In genomic region chr8:26746811-26747210, GRCm38 (mm10) we compare ENCODE assay signal across 10 mouse cellular contexts.
A peak's percentile ranks its signal among the peaks of the same experiment; 100 is the strongest.
DNase-seq lines count a peak whose midpoint lies in the region; ATAC-seq and TF ChIP-seq lines count a peak whose summit lies in the region.
"Had no signal": no experiment of that assay in that cellular context is flagged by ENCODE, and none has a peak within 500 bp of the region (broad histone marks: within the 10 kb centered on the region; RNA-seq: fewer than 3 reads in every experiment).

No protein-coding gene starts in this region.

- H3K4me3 ChIP-seq in forebrain, embryonic 12.5 days (replicated peaks), result no peak overlapping the region
- no peak overlapping the region for H3K4me3 ChIP-seq in forebrain, postnatal 0 days (ENCODE audit: low read depth, low read length)
- no peak overlapping the region for H3K4me3 ChIP-seq in midbrain, embryonic 12.5 days
- no peak overlapping the region for H3K4me3 ChIP-seq in midbrain, embryonic 11.5 days (ENCODE audit: low read depth, low read length)
- H3K4me3 ChIP-seq in limb, embryonic 10.5 days, result peak overlapping the region; percentile 26
- H3K4me3 ChIP-seq in stomach, embryonic 14.5 days (ENCODE audit: low read depth, low read length), result no peak overlapping the region

- peak; percentile 50 for ATAC-seq in forebrain, embryonic 12.5 days (ENCODE audit: low FRiP score)
- no peak for ATAC-seq in forebrain, postnatal 0 days
- ATAC-seq in midbrain, embryonic 12.5 days (ENCODE audit: low FRiP score, low read depth), result no peak
- no peak for ATAC-seq in midbrain, embryonic 11.5 days (ENCODE audit: low FRiP score)
- peak; percentile 53; the same call in 1 of the 2 replicates for ATAC-seq in stomach, embryonic 14.5 days (ENCODE audit: insufficient number of reproducible peaks, insufficient read depth, low FRiP score, low read depth)
- ATAC-seq in erythroid progenitor cell, adult 5-6 weeks (replicated peaks; ENCODE audit: low FRiP score, poor library complexity, severe bottlenecking), result no peak

- no peak overlapping the region for H3K4me2 ChIP-seq in forebrain, embryonic 12.5 days
- no peak overlapping the region for H3K4me2 ChIP-seq in forebrain, postnatal 0 days (ENCODE audit: low read depth)
- no peak overlapping the region for H3K4me2 ChIP-seq in midbrain, embryonic 12.5 days (replicated peaks)
- H3K4me2 ChIP-seq in midbrain, embryonic 11.5 days, result no peak overlapping the region
- H3K4me2 ChIP-seq in stomach, embryonic 14.5 days (replicated peaks; ENCODE audit: low read depth, low read length), result no peak overlapping the region
- H3K4me2 ChIP-seq: heart, embryonic 11.5 days had no signal

- no peak for TF ChIP-seq CTCF in forebrain, postnatal 0 days (IDR thresholded peaks at IDR 0.05; ENCODE audit: low read depth)

- peak overlapping the region; percentile 44; the same call in 1 of the 2 replicates for H3K27ac ChIP-seq in forebrain, embryonic 12.5 days
- no peak overlapping the region for H3K27ac ChIP-seq in forebrain, postnatal 0 days (ENCODE audit: low read depth, low read length)
- peak overlapping the region; percentile 46; the same call in 1 of the 2 replicates for H3K27ac ChIP-seq in midbrain, embryonic 12.5 days (replicated peaks)
- H3K27ac ChIP-seq in midbrain, embryonic 11.5 days (ENCODE audit: low read depth, low read length), result no peak overlapping the region
- H3K27ac ChIP-seq in limb, embryonic 10.5 days, result no peak overlapping the region
- no peak overlapping the region for H3K27ac ChIP-seq in stomach, embryonic 14.5 days (ENCODE audit: low read length)

- no peak overlapping the region for H3K9ac ChIP-seq in forebrain, embryonic 12.5 days
- no peak overlapping the region for H3K9ac ChIP-seq in forebrain, postnatal 0 days
- no peak overlapping the region for H3K9ac ChIP-seq in midbrain, embryonic 12.5 days (replicated peaks)
- no peak overlapping the region for H3K9ac ChIP-seq in midbrain, embryonic 11.5 days (ENCODE audit: low read length)
- no peak overlapping the region for H3K9ac ChIP-seq in stomach, embryonic 14.5 days (replicated peaks; ENCODE audit: low read depth, low read length)

- DNase-seq in forebrain, postnatal 0 days, result no peak
- DNase-seq in midbrain, embryonic 11.5 days (ENCODE audit: low spot score, missing footprints), result no peak
- DNase-seq in limb, embryonic 10.5 days (ENCODE audit: low spot score), result no peak
- DNase-seq in cerebellum, postnatal 10 days, result no peak
- DNase-seq: thymus, postnatal 4 days had no signal

- peaks cover 11% of the 10 kb centered on the region for H3K4me1 ChIP-seq in forebrain, embryonic 12.5 days
- peaks cover 9% of the 10 kb centered on the region; the same call in 1 of the 2 replicates for H3K4me1 ChIP-seq in forebrain, postnatal 0 days (ENCODE audit: insufficient read depth)
- peaks cover 20% of the 10 kb centered on the region; the same call in 1 of the 2 replicates for H3K4me1 ChIP-seq in midbrain, embryonic 12.5 days
- no peaks in the 10 kb centered on the region for H3K4me1 ChIP-seq in midbrain, embryonic 11.5 days (ENCODE audit: control insufficient read depth, insufficient read depth, low read length)
- peaks cover 31% of the 10 kb centered on the region for H3K4me1 ChIP-seq in limb, embryonic 10.5 days
- 0 out of 2 replicates have a peak, but pooled peaks cover 11% of the 10 kb centered on the region for H3K4me1 ChIP-seq in stomach, embryonic 14.5 days (ENCODE audit: control insufficient read depth, insufficient read depth, low read length)

- no peaks in the 10 kb centered on the region for H3K27me3 ChIP-seq in forebrain, embryonic 12.5 days
- H3K27me3 ChIP-seq in forebrain, postnatal 0 days (ENCODE audit: insufficient read depth, low read length), result no peaks in the 10 kb centered on the region
- no peaks in the 10 kb centered on the region for H3K27me3 ChIP-seq in midbrain, embryonic 12.5 days
- H3K27me3 ChIP-seq in midbrain, embryonic 11.5 days (ENCODE audit: control insufficient read depth, insufficient read depth, low read length), result no peaks in the 10 kb centered on the region
- H3K27me3 ChIP-seq in limb, embryonic 10.5 days (ENCODE audit: low read depth, poor library complexity, severe bottlenecking), result peaks cover 71% of the 10 kb centered on the region
- H3K27me3 ChIP-seq in stomach, embryonic 14.5 days (ENCODE audit: control insufficient read depth, insufficient read depth, low read length), result no peaks in the 10 kb centered on the region

- H3K9me3 ChIP-seq in forebrain, embryonic 12.5 days, result no peaks in the 10 kb centered on the region
- H3K9me3 ChIP-seq in forebrain, postnatal 0 days (ENCODE audit: low read length), result no peaks in the 10 kb centered on the region
- H3K9me3 ChIP-seq in midbrain, embryonic 12.5 days, result no peaks in the 10 kb centered on the region
- no peaks in the 10 kb centered on the region for H3K9me3 ChIP-seq in midbrain, embryonic 11.5 days (ENCODE audit: control insufficient read depth, low read length)
- no peaks in the 10 kb centered on the region for H3K9me3 ChIP-seq in limb, embryonic 10.5 days (replicated peaks)
- H3K9me3 ChIP-seq in stomach, embryonic 14.5 days (ENCODE audit: control insufficient read depth, low read depth, low read length), result no peaks in the 10 kb centered on the region

- H3K36me3 ChIP-seq in forebrain, embryonic 12.5 days (replicated peaks), result no peaks in the 10 kb centered on the region
- H3K36me3 ChIP-seq in forebrain, postnatal 0 days (ENCODE audit: insufficient read depth), result no peaks in the 10 kb centered on the region
- H3K36me3 ChIP-seq in midbrain, embryonic 12.5 days, result no peaks in the 10 kb centered on the region
- H3K36me3 ChIP-seq in midbrain, embryonic 11.5 days (ENCODE audit: control insufficient read depth, insufficient read depth, low read length), result no peaks in the 10 kb centered on the region
- no peaks in the 10 kb centered on the region for H3K36me3 ChIP-seq in limb, embryonic 10.5 days
- no peaks in the 10 kb centered on the region for H3K36me3 ChIP-seq in stomach, embryonic 14.5 days (ENCODE audit: control insufficient read depth, insufficient read depth, low read length)

- 77% methylated on average over 3 of the region's 3 CpGs for WGBS in forebrain, embryonic 12.5 days
- 60% methylated on average over 3 of the region's 3 CpGs for WGBS in forebrain, postnatal 0 days
- WGBS in midbrain, embryonic 12.5 days, result 89% methylated on average over 3 of the region's 3 CpGs
- 93% methylated on average over 3 of the region's 3 CpGs for WGBS in midbrain, embryonic 11.5 days
- WGBS in limb, embryonic 10.5 days, result 79% methylated on average over 3 of the region's 3 CpGs
- 76% methylated on average over 3 of the region's 3 CpGs for WGBS in stomach, embryonic 14.5 days

Comparison
In these comparisons a context has a peak if more than half of its experiments do, and no peak if none do; other contexts are left out.
1. ATAC-seq: peak in forebrain, embryonic 12.5 days (single experiment) and stomach, embryonic 14.5 days (single experiment); none in forebrain, postnatal 0 days (single experiment), midbrain, embryonic 12.5 days (single experiment), midbrain, embryonic 11.5 days (single experiment) and erythroid progenitor cell, adult 5-6 weeks (single experiment).
2. H3K27ac ChIP-seq: peak in forebrain, embryonic 12.5 days (single experiment) and midbrain, embryonic 12.5 days (single experiment); none in forebrain, postnatal 0 days (single experiment), midbrain, embryonic 11.5 days (single experiment), limb, embryonic 10.5 days (single experiment) and stomach, embryonic 14.5 days (single experiment).